Mouse (Mus musculus): ENCODE measurements around the gene Olfr635.
"Not testable (repeated sequence)": the region's sequence is repeated elsewhere in the genome, so short reads cannot be mapped to it uniquely, and the experiment has no call there.

Olfr635 gene

GRCm38 (mm10) chr7:103970852-103971251, at the start of gene Olfr635:
Olfr635 (plus strand) TSS chr7:103971152.
- no peak for DNase-seq (ENCODE audit: low read depth, low spot score)

GRCm38 (mm10) chr7:103928525-103928924, 42.4 kb upstream of the Olfr635 start, which contains the start of gene Olfr631:
Olfr631 (plus strand) TSS chr7:103928825.
- no peak for DNase-seq (ENCODE audit: low read depth, low spot score)

- DNase-seq (ENCODE audit: low read depth, low spot score): no peak
These were observed 36.7 kb upstream of the Olfr635 start, which contains the start of gene Olfr632 for GRCm38 (mm10) chr7:103934264-103934663. Olfr632 (plus strand) TSS chr7:103934347.

GRCm38 (mm10) chr7:103942730-103943129, 28.2 kb upstream of the Olfr635 start:
- DNase-seq (ENCODE audit: low read depth, low spot score): peak; percentile 77

- no peak for DNase-seq (ENCODE audit: low read depth, low spot score)
These were observed 26.8 kb upstream of the Olfr635 start, which contains the start of gene Olfr633 for GRCm38 (mm10) chr7:103944137-103944536. Olfr633 (plus strand) TSS chr7:103944437.

- DNase-seq (ENCODE audit: low read depth, low spot score): not testable (repeated sequence)
These were observed 4.1 kb upstream of the Olfr635 start for GRCm38 (mm10) chr7:103966873-103967272.

GRCm38 (mm10) chr7:103971782-103972181, 830 bp downstream of the Olfr635 start:
- DNase-seq (ENCODE audit: low read depth, low spot score): no peak

- DNase-seq (ENCODE audit: low read depth, low spot score): no peak
These were observed 27.5 kb downstream of the Olfr635 start, which contains the start of gene Olfr638 for GRCm38 (mm10) chr7:103998446-103998845. Olfr638 (plus strand) TSS chr7:103998746.

GRCm38 (mm10) chr7:103999124-103999523, 28.2 kb downstream of the Olfr635 start:
- no peak for DNase-seq (ENCODE audit: low read depth, low spot score)

GRCm38 (mm10) chr7:104017203-104017602, 46.3 kb downstream of the Olfr635 start, which contains the start of gene Olfr639:
Olfr639 (minus strand) TSS chr7:104017303.
- no peak for DNase-seq (ENCODE audit: low read depth, low spot score)

- no peak for DNase-seq (ENCODE audit: low read depth, low spot score)
These were observed 48.0 kb downstream of the Olfr635 start for GRCm38 (mm10) chr7:104018953-104019352.

GRCm38 (mm10) chr7:104021651-104022050, 50.7 kb downstream of the Olfr635 start:
- no peak for DNase-seq (ENCODE audit: low read depth, low spot score)

- DNase-seq (ENCODE audit: low read depth, low spot score): no peak
These were observed 54.5 kb downstream of the Olfr635 start, which contains the start of gene Olfr640 for GRCm38 (mm10) chr7:104025473-104025872. Olfr640 (minus strand) TSS chr7:104025573.

GRCm38 (mm10) chr7:104026978-104027377, 56.0 kb downstream of the Olfr635 start:
- no peak for DNase-seq (ENCODE audit: low read depth, low spot score)

- no peak for DNase-seq (ENCODE audit: low read depth, low spot score)
These were observed 64.2 kb downstream of the Olfr635 start, which contains the start of gene Olfr641 for GRCm38 (mm10) chr7:104035145-104035544. Olfr641 (plus strand) TSS chr7:104035445.

All from 3T3-L1 (cell line).